18 mouse cellular contexts compared by ENCODE assay signal in genomic region chrX:73684978-73685377, GRCm38 (mm10). TPM values are rescaled to one million over a fixed set of nuclear protein-coding genes. Genes with fewer than 3 reads are reported as not detected.
DNase-seq lines count a peak whose midpoint lies in the region; ATAC-seq and TF ChIP-seq lines count a peak whose summit lies in the region.
"Had no signal": no experiment of that assay in that cellular context is flagged by ENCODE, and none has a peak within 500 bp of the region (broad histone marks: within the 10 kb centered on the region; RNA-seq: fewer than 3 reads in every experiment).

No protein-coding gene starts in this region.

- no peak for TF ChIP-seq EP300 in heart, postnatal 0 days (IDR thresholded peaks at IDR 0.05; ENCODE audit: low read depth)

- no peaks in the 10 kb centered on the region for H3K27me3 ChIP-seq in heart, embryonic 12.5 days (replicated peaks)
- no peaks in the 10 kb centered on the region for H3K27me3 ChIP-seq in kidney, embryonic 14.5 days (ENCODE audit: control insufficient read depth, insufficient read depth, low read length)
- no peaks in the 10 kb centered on the region for H3K27me3 ChIP-seq in heart, postnatal 0 days (ENCODE audit: control insufficient read depth, insufficient read depth, low read length)
- H3K27me3 ChIP-seq: lung, embryonic 15.5 days; midbrain, embryonic 12.5 days; neural tube, embryonic 13.5 days had no signal

- H3K27ac ChIP-seq in heart, embryonic 12.5 days (ENCODE audit: poor library complexity, severe bottlenecking), result peak overlapping the region; percentile 82
- no peak overlapping the region for H3K27ac ChIP-seq in kidney, embryonic 14.5 days (ENCODE audit: low read depth, low read length)
- H3K27ac ChIP-seq in heart, postnatal 0 days (ENCODE audit: low read depth), result peak overlapping the region; percentile 96
- H3K27ac ChIP-seq: hindbrain, embryonic 10.5 days; lung, embryonic 15.5 days; macrophage; midbrain, embryonic 12.5 days; neural tube, embryonic 13.5 days had no signal

- H3K4me1 ChIP-seq in heart, embryonic 12.5 days (replicated peaks), result peaks cover 13% of the 10 kb centered on the region
- H3K4me1 ChIP-seq in kidney, embryonic 14.5 days (ENCODE audit: control insufficient read depth, insufficient read depth, low read length), result no peaks in the 10 kb centered on the region
- no peaks in the 10 kb centered on the region for H3K4me1 ChIP-seq in heart, postnatal 0 days (ENCODE audit: control insufficient read depth, insufficient read depth)
- H3K4me1 ChIP-seq: hindbrain, embryonic 10.5 days; lung, embryonic 15.5 days; midbrain, embryonic 12.5 days; neural tube, embryonic 13.5 days had no signal

- no peak overlapping the region for H3K4me3 ChIP-seq in heart, embryonic 12.5 days
- no peak overlapping the region for H3K4me3 ChIP-seq in kidney, embryonic 14.5 days (ENCODE audit: low read length)
- H3K4me3 ChIP-seq in heart, postnatal 0 days (ENCODE audit: low read depth, low read length), result no peak overlapping the region
- H3K4me3 ChIP-seq: hindbrain, embryonic 10.5 days; lung, embryonic 15.5 days; midbrain, embryonic 12.5 days; neural tube, embryonic 13.5 days had no signal

- TF ChIP-seq CTCF in heart, postnatal 0 days (IDR thresholded peaks at IDR 0.05; ENCODE audit: low read depth), result no peak

- H3K9me3 ChIP-seq in heart, embryonic 12.5 days (replicated peaks), result no peaks in the 10 kb centered on the region
- no peaks in the 10 kb centered on the region for H3K9me3 ChIP-seq in kidney, embryonic 14.5 days (ENCODE audit: control insufficient read depth, low read length)
- H3K9me3 ChIP-seq in heart, postnatal 0 days (replicated peaks; ENCODE audit: control insufficient read depth, low read length), result no peaks in the 10 kb centered on the region
- H3K9me3 ChIP-seq: hindbrain, embryonic 10.5 days; lung, embryonic 15.5 days; midbrain, embryonic 12.5 days; neural tube, embryonic 13.5 days had no signal

- DNase-seq in heart, adult 8-10 months (ENCODE audit: low spot score), result no peak
- peak; percentile 41 to 47 for DNase-seq in kidney, adult 8-10 months
- DNase-seq in heart, postnatal 0 days (ENCODE audit: low spot score), result no peak
- peak; percentile 37 to 48 for DNase-seq in kidney, postnatal 36 days
- DNase-seq in layer of hippocampus, adult 8-10 months (ENCODE audit: low spot score in 2 of 2), result no peak
- DNase-seq in left cerebral cortex, postnatal 4 days, result no peak
- DNase-seq: forebrain, postnatal 0 days; right cerebral cortex, postnatal 14 days; thymus, postnatal 36 days had no signal

- H3K36me3 ChIP-seq in heart, embryonic 12.5 days, result peaks cover 44% of the 10 kb centered on the region
- H3K36me3 ChIP-seq in kidney, embryonic 14.5 days (ENCODE audit: control insufficient read depth, insufficient read depth, low read length), result peaks cover 39% of the 10 kb centered on the region; the same call in 1 of the 2 replicates
- peaks cover 33% of the 10 kb centered on the region for H3K36me3 ChIP-seq in heart, postnatal 0 days (replicated peaks; ENCODE audit: control insufficient read depth, insufficient read depth, low read length)

- H3K4me2 ChIP-seq in heart, embryonic 12.5 days, result no peak overlapping the region
- no peak overlapping the region for H3K4me2 ChIP-seq in kidney, embryonic 14.5 days (replicated peaks; ENCODE audit: low read depth, low read length)
- H3K4me2 ChIP-seq in heart, postnatal 0 days (ENCODE audit: low read depth, low read length), result no peak overlapping the region
- H3K4me2 ChIP-seq: liver, embryonic 11.5 days; lung, embryonic 15.5 days; midbrain, embryonic 12.5 days; neural tube, embryonic 13.5 days had no signal

- H3K9ac ChIP-seq in heart, embryonic 12.5 days, result no peak overlapping the region
- H3K9ac ChIP-seq in kidney, embryonic 14.5 days (ENCODE audit: low read depth, low read length), result no peak overlapping the region
- H3K9ac ChIP-seq in heart, postnatal 0 days (replicated peaks; ENCODE audit: low read depth, low read length), result no peak overlapping the region; the same call in 1 of the 2 replicates
- H3K9ac ChIP-seq: forebrain, postnatal 0 days; lung, embryonic 15.5 days; midbrain, embryonic 12.5 days; neural tube, embryonic 13.5 days had no signal

- ATAC-seq in heart, embryonic 12.5 days (ENCODE audit: insufficient number of reproducible peaks, low FRiP score), result no peak
- ATAC-seq in kidney, embryonic 14.5 days (ENCODE audit: low FRiP score, low TSS enrichment), result no peak
- ATAC-seq in heart, postnatal 0 days (ENCODE audit: insufficient read depth, low read depth), result no peak
- ATAC-seq: forebrain, postnatal 0 days had no signal

- intact Hi-C loops in left cerebral cortex, postnatal 4 days (cut with DNase I), result no loop called here

RNA-seq across cellular contexts. Expression of gene Slc6a8, which starts 12.0 kb away (rescaled TPM):
- polyA plus RNA-seq in heart, embryonic 12.5 days (2016; fragmentation: Nextera tagmentation; extraction: Ambion mirVana), result 8.8 and 9.8 TPM in 2 replicates
- total RNA-seq in heart, adult 8-10 months (2022), result 100 to 1,000 TPM; 157 to 195 (median 180) TPM
- polyA plus RNA-seq in kidney, embryonic 14.5 days (2014; fragmentation: Nextera tagmentation; extraction: Ambion mirVana), result 9.0 and 10.4 TPM in 2 replicates
- 99.7 and 138 TPM in 2 replicates for total RNA-seq in heart, postnatal 0 days (2014; rRNA removed; ENCODE audit: low replicate concordance)
- polyA plus RNA-seq in heart, postnatal 0 days (2015; fragmentation: Nextera tagmentation; extraction: Ambion mirVana), result 11.0 and 11.9 TPM in 2 replicates
- 100 to 1,000 TPM; 101 to 115 (median 108) TPM for total RNA-seq in layer of hippocampus, adult 8-10 months (2022)
- total RNA-seq in left cerebral cortex, postnatal 4 days (2021), result 10 to 100 TPM; 52.2 to 64.8 TPM

RNA-seq across cellular contexts. Expression of gene Pnck, which starts 25.1 kb away (rescaled TPM):
- polyA plus RNA-seq in heart, embryonic 12.5 days (2016; fragmentation: Nextera tagmentation; extraction: Ambion mirVana), result 10.7 and 11.0 TPM in 2 replicates
- total RNA-seq in heart, adult 8-10 months (2022), result 1 to 10 TPM; 5.2 to 9.5 (median 8.1) TPM
- 14.1 and 16.3 TPM in 2 replicates for polyA plus RNA-seq in kidney, embryonic 14.5 days (2014; fragmentation: Nextera tagmentation; extraction: Ambion mirVana)
- total RNA-seq in heart, postnatal 0 days (2014; rRNA removed; ENCODE audit: low replicate concordance), result 2.7 and 14.8 TPM in 2 replicates
- 9.9 and 12.0 TPM in 2 replicates for polyA plus RNA-seq in heart, postnatal 0 days (2015; fragmentation: Nextera tagmentation; extraction: Ambion mirVana)
- 100 to 1,000 TPM; 115 to 126 (median 117) TPM for total RNA-seq in layer of hippocampus, adult 8-10 months (2022)
- total RNA-seq in left cerebral cortex, postnatal 4 days (2021), result 100 to 1,000 TPM; 105 to 140 TPM

RNA-seq across cellular contexts. Expression of gene Bcap31, which starts 31.0 kb away (rescaled TPM):
- polyA plus RNA-seq in heart, embryonic 12.5 days (2016; fragmentation: Nextera tagmentation; extraction: Ambion mirVana), result 154 and 176 TPM in 2 replicates
- total RNA-seq in heart, adult 8-10 months (2022), result 10 to 100 TPM; 65.8 to 86.6 (median 78.8) TPM
- 228 and 265 TPM in 2 replicates for polyA plus RNA-seq in kidney, embryonic 14.5 days (2014; fragmentation: Nextera tagmentation; extraction: Ambion mirVana)
- total RNA-seq in heart, postnatal 0 days (2014; rRNA removed; ENCODE audit: low replicate concordance), result 65.5 and 65.7 TPM in 2 replicates
- 148 and 159 TPM in 2 replicates for polyA plus RNA-seq in heart, postnatal 0 days (2015; fragmentation: Nextera tagmentation; extraction: Ambion mirVana)
- total RNA-seq in layer of hippocampus, adult 8-10 months (2022), result 10 to 100 TPM; 82.3 to 95.3 (median 86.5) TPM
- 10 to 100 TPM; 62.0 to 62.1 TPM for total RNA-seq in left cerebral cortex, postnatal 4 days (2021)

RNA-seq across cellular contexts. Expression of gene Abcd1, which starts 31.4 kb away (rescaled TPM):
- 12.2 and 12.6 TPM in 2 replicates for polyA plus RNA-seq in heart, embryonic 12.5 days (2016; fragmentation: Nextera tagmentation; extraction: Ambion mirVana)
- 10 to 100 TPM; 26.6 to 29.7 (median 28.2) TPM for total RNA-seq in heart, adult 8-10 months (2022)
- polyA plus RNA-seq in kidney, embryonic 14.5 days (2014; fragmentation: Nextera tagmentation; extraction: Ambion mirVana), result 9.3 and 12.0 TPM in 2 replicates
- total RNA-seq in heart, postnatal 0 days (2014; rRNA removed; ENCODE audit: low replicate concordance), result 22.0 and 27.4 TPM in 2 replicates
- 14.1 and 14.3 TPM in 2 replicates for polyA plus RNA-seq in heart, postnatal 0 days (2015; fragmentation: Nextera tagmentation; extraction: Ambion mirVana)
- total RNA-seq in layer of hippocampus, adult 8-10 months (2022), result 10 to 100 TPM; 13.6 to 16.6 (median 15.1) TPM
- 10 to 100 TPM; 16.8 to 16.9 TPM for total RNA-seq in left cerebral cortex, postnatal 4 days (2021)

RNA-seq across cellular contexts. Expression of gene Dusp9, which starts 45.8 kb away (rescaled TPM):
- polyA plus RNA-seq in heart, embryonic 12.5 days (2016; fragmentation: Nextera tagmentation; extraction: Ambion mirVana), result 9.8 and 10.3 TPM in 2 replicates
- under 1 TPM in 1 of 4 experiments, not detected in 3; 0.19 TPM for total RNA-seq in heart, adult 8-10 months (2022)
- 9.6 and 26.6 TPM in 2 replicates for polyA plus RNA-seq in kidney, embryonic 14.5 days (2014; fragmentation: Nextera tagmentation; extraction: Ambion mirVana)
- total RNA-seq in heart, postnatal 0 days (2014; rRNA removed; ENCODE audit: low replicate concordance), result 0.39 and 2.2 TPM in 2 replicates
- polyA plus RNA-seq in heart, postnatal 0 days (2015; fragmentation: Nextera tagmentation; extraction: Ambion mirVana), result 0.12 and 0.19 TPM in 2 replicates
- total RNA-seq in layer of hippocampus, adult 8-10 months (2022), result under 1 TPM; 0.28 to 0.58 (median 0.38) TPM
- under 1 TPM; 0.12 to 0.14 TPM for total RNA-seq in left cerebral cortex, postnatal 4 days (2021)
- total RNA-seq: gastrocnemius, adult 8-10 months had no signal

Comparison
In these comparisons a context has a peak if more than half of its experiments do, and no peak if none do; other contexts are left out.
1. DNase-seq: peak in kidney, adult 8-10 months (2 of 2) and kidney, postnatal 36 days (2 of 2); none in heart, adult 8-10 months (single experiment), heart, postnatal 0 days (single experiment), layer of hippocampus, adult 8-10 months (0 of 2) and left cerebral cortex, postnatal 4 days (single experiment).